Mouse (Mus musculus): ENCODE data around the gene Tert. TPM values are rescaled to one million over a fixed set of nuclear protein-coding genes. Genes with fewer than 3 reads are reported as not detected.

The Tert gene
- polyA plus RNA-seq, 1 experiment: 4.1 TPM

DNA sequence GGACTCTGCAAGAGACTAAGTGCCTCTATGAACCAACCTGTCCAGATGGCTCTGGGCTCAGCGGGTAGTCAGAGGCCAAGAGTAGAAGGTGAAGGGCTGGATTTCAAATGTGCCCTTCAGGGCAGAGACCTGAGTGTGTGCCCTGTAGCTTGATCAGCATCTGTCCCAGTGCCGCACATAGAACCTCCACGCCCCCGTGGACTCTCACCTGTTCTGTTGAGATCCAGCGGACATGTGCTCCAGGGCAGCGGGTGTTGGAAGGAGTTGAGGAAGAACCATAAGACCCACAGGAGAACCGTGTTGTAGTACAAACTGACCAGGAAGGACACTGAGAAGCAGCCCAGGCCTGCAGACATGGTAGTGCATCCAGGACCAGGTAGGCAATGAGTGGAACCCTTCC lies 48.5 kb downstream of the Tert start:
- H3K4me3 ChIP-seq (ENCODE audit: control insufficient read depth, low read depth, low read length): no peak overlapping the region
- no peaks in the 10 kb centered on the region for H3K36me3 ChIP-seq (ENCODE audit: control insufficient read depth, insufficient read depth, low read length)
- no peaks in the 10 kb centered on the region for H3K4me1 ChIP-seq (ENCODE audit: control insufficient read depth, insufficient read depth, low read length)
- H3K27ac ChIP-seq (ENCODE audit: control insufficient read depth, insufficient read depth, low read depth, low read length): no peak overlapping the region
- no peak for TF ChIP-seq POLR2A (IDR thresholded peaks at IDR 0.05; ENCODE audit: control insufficient read depth, low read depth, low read length)
- H3K27me3 ChIP-seq (ENCODE audit: control insufficient read depth, insufficient read depth, low read length): no peaks in the 10 kb centered on the region

DNA sequence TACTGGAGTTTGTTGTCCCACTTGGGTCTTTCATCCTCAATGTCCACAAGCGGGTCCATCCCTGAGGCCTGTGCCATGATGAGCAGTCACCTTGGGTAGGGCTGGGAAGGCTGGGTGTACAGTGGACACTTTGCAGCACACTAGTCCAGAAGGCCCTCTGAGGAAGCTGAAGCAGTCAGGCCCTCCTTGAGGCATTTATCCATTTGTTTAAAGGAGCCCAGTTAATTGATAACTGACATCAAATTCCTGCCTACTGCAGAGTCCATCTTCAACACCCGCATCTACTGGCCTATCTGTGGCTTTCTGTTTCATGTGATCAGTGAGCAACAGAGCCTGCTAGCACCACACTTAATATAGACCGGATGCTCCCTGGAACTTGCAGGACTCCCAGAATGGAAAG lies 51.1 kb downstream of the Tert start, which contains the start of gene Slc6a18:
TSS of gene Slc6a18 (minus strand) at position 171 of the 400 bp plus-strand sequence.
- Histone ChIP-seq H3K36me3 (ENCODE audit: control insufficient read depth, insufficient read depth, low read length) (no peaks in the 10 kb centered on the region), H3K4me3 (ENCODE audit: control insufficient read depth, low read depth, low read length) (no peak within 1 kb of the TSS), H3K27ac (ENCODE audit: control insufficient read depth, insufficient read depth, low read depth, low read length) (no peak within 1 kb of the TSS), H3K27me3 (ENCODE audit: control insufficient read depth, insufficient read depth, low read length) (no peaks in the 10 kb centered on the region), H3K4me1 (ENCODE audit: control insufficient read depth, insufficient read depth, low read length) (no peaks in the 10 kb centered on the region)
- TF ChIP-seq CTCF (IDR thresholded peaks at IDR 0.05; ENCODE audit: control insufficient read depth, insufficient read depth, insufficient replicate concordance, low read depth, low read length) (no peak), POLR2A (IDR thresholded peaks at IDR 0.05; ENCODE audit: control insufficient read depth, low read depth, low read length) (no peak)

DNA sequence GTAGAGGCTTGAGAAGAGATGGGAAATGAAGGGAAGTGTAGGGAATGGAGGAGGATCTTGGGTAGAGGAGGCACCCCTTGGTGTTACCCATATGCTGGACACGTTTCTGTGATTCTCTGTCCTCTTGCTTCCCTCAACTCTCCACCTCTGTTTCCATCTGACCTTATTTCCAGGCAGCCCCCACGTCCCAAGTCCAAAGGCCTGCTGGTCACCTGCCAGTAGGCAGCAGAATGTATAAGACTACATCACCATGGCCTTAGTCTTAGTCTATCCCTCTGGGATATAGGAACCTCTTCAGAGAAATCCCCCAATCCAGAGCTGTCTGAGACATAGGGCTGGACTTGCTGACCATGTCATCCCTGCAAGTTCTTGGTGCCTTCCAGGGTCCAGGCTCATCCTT lies 52.6 kb downstream of the Tert start:
- no peak overlapping the region for H3K4me3 ChIP-seq (ENCODE audit: control insufficient read depth, low read depth, low read length)
- TF ChIP-seq POLR2A (IDR thresholded peaks at IDR 0.05; ENCODE audit: control insufficient read depth, low read depth, low read length) (no peak), CTCF (IDR thresholded peaks at IDR 0.05; ENCODE audit: control insufficient read depth, insufficient read depth, insufficient replicate concordance, low read depth, low read length) (no peak)
- no peaks in the 10 kb centered on the region for H3K27me3 ChIP-seq (ENCODE audit: control insufficient read depth, insufficient read depth, low read length)
- no peaks in the 10 kb centered on the region for H3K4me1 ChIP-seq (ENCODE audit: control insufficient read depth, insufficient read depth, low read length)
- H3K27ac ChIP-seq (ENCODE audit: control insufficient read depth, insufficient read depth, low read depth, low read length): no peak overlapping the region
- H3K36me3 ChIP-seq (ENCODE audit: control insufficient read depth, insufficient read depth, low read length): no peaks in the 10 kb centered on the region

DNA sequence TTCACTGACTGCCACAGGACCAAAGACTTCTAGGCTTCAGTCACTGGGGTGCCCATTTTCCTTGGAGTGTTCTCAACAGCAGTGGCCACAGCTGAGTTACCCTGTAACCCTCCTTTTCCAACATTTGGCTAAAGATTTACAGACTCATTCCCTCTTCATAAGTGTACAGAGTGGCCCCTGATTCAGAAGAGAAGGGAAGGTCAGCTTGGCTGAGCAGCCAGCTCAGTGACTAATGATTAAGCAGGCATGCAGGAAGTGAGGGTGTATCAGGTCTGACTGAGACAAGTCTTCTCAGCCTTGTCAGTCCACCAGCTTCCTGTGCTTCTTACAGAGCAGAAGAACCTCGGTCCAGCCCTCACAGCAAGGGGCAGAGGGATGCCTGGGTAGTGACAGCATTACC lies 53.7 kb downstream of the Tert start:
- no peak overlapping the region for H3K4me3 ChIP-seq (ENCODE audit: control insufficient read depth, low read depth, low read length)
- TF ChIP-seq POLR2A (IDR thresholded peaks at IDR 0.05; ENCODE audit: control insufficient read depth, low read depth, low read length) (no peak), CTCF (IDR thresholded peaks at IDR 0.05; ENCODE audit: control insufficient read depth, insufficient read depth, insufficient replicate concordance, low read depth, low read length) (no peak)
- no peak overlapping the region for H3K27ac ChIP-seq (ENCODE audit: control insufficient read depth, insufficient read depth, low read depth, low read length)
- H3K27me3 ChIP-seq (ENCODE audit: control insufficient read depth, insufficient read depth, low read length): no peaks in the 10 kb centered on the region
- no peaks in the 10 kb centered on the region for H3K4me1 ChIP-seq (ENCODE audit: control insufficient read depth, insufficient read depth, low read length)
- H3K36me3 ChIP-seq (ENCODE audit: control insufficient read depth, insufficient read depth, low read length): no peaks in the 10 kb centered on the region

DNA sequence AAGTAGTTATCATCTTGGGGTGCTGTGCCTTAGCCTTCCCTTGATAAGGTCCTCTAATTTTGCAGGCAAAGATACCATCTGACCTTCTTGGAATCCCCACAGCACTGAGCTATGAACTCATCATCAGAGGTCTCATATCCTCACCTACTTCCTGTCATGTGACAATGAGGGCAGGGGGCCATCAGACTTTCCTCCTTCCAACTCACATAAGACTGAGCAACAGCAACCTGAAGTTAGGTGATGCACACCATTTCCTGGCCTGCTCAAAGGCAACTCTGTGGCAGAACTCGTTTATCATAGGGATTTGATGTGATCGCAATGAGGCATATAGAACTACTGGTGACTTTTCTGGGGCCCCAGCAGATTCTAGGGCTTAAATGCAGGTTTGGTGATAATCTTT lies 55.5 kb downstream of the Tert start:
- Histone ChIP-seq H3K27me3 (ENCODE audit: control insufficient read depth, insufficient read depth, low read length) (no peaks in the 10 kb centered on the region), H3K36me3 (ENCODE audit: control insufficient read depth, insufficient read depth, low read length) (no peaks in the 10 kb centered on the region), H3K27ac (ENCODE audit: control insufficient read depth, insufficient read depth, low read depth, low read length) (no peak overlapping the region), H3K4me3 (ENCODE audit: control insufficient read depth, low read depth, low read length) (no peak overlapping the region), H3K4me1 (ENCODE audit: control insufficient read depth, insufficient read depth, low read length) (no peaks in the 10 kb centered on the region)
- TF ChIP-seq CTCF (IDR thresholded peaks at IDR 0.05; ENCODE audit: control insufficient read depth, insufficient read depth, insufficient replicate concordance, low read depth, low read length) (no peak), POLR2A (IDR thresholded peaks at IDR 0.05; ENCODE audit: control insufficient read depth, low read depth, low read length) (no peak)

DNA sequence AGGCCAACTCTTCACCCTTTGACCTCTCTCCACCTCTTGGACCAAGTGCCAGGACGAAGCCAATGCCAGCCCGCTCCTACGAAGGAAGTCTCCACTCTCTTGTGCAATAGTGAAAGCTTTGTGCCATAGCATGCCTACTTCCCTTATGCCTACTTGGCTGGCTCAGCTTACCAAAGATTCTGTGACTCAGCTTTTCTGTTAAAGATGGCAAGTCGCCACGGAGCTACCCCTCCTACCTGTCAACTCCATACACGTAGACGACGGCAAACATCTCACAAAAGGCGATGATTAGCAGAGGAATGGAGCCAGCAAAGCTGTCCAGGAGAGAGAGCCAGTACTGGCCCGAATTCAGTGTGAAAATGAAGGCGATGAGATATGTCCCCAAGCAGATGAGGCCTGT lies 57.0 kb downstream of the Tert start:
- Histone ChIP-seq H3K36me3 (ENCODE audit: control insufficient read depth, insufficient read depth, low read length) (no peaks in the 10 kb centered on the region), H3K27me3 (ENCODE audit: control insufficient read depth, insufficient read depth, low read length) (no peaks in the 10 kb centered on the region), H3K27ac (ENCODE audit: control insufficient read depth, insufficient read depth, low read depth, low read length) (no peak overlapping the region), H3K4me1 (ENCODE audit: control insufficient read depth, insufficient read depth, low read length) (no peaks in the 10 kb centered on the region), H3K4me3 (ENCODE audit: control insufficient read depth, low read depth, low read length) (no peak overlapping the region)
- TF ChIP-seq CTCF (IDR thresholded peaks at IDR 0.05; ENCODE audit: control insufficient read depth, insufficient read depth, insufficient replicate concordance, low read depth, low read length) (no peak), POLR2A (IDR thresholded peaks at IDR 0.05; ENCODE audit: control insufficient read depth, low read depth, low read length) (no peak)

DNA sequence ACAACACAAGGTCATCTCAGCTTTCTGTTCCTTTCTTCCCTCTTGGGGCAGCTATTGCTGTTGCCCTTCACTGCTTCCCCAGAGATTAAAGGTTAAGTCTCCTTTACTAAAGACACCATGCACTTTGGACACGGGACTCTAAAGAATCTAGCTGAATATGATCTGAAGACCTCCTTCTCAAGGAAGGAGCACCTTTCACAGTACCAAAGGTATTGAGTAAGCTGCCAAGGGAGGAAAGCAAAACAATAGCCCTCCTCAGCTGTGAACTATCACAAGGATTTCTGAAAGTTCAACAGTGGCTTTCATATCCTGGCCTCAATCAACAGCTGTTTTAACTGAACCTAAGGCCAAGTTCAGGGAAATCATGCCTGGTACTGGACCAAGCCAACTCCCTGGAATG lies 57.7 kb downstream of the Tert start:
- Histone ChIP-seq H3K27ac (ENCODE audit: control insufficient read depth, insufficient read depth, low read depth, low read length) (no peak overlapping the region), H3K27me3 (ENCODE audit: control insufficient read depth, insufficient read depth, low read length) (no peaks in the 10 kb centered on the region), H3K4me1 (ENCODE audit: control insufficient read depth, insufficient read depth, low read length) (no peaks in the 10 kb centered on the region), H3K4me3 (ENCODE audit: control insufficient read depth, low read depth, low read length) (no peak overlapping the region), H3K36me3 (ENCODE audit: control insufficient read depth, insufficient read depth, low read length) (no peaks in the 10 kb centered on the region)
- TF ChIP-seq CTCF (IDR thresholded peaks at IDR 0.05; ENCODE audit: control insufficient read depth, insufficient read depth, insufficient replicate concordance, low read depth, low read length): no peak
- TF ChIP-seq POLR2A (IDR thresholded peaks at IDR 0.05; ENCODE audit: control insufficient read depth, low read depth, low read length): no peak

DNA sequence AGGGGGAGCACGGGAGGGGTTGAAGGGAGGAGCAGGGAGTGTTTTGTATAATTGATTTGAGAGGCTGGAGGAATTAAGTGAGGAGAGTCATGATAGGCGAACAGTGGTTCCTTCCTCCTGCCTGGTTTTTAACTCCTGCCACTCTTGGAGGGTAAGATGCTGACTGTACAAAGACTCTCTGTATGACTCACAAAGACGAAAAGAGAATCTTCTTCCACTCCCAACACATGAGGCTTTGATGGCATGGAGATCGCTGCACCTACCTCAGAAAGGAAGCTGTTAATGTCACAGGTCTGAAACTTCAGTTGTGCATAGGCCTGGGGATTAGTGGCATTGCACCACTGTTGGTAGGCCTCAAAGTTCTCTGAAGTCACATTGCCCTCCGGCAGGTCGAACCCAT lies 58.8 kb downstream of the Tert start:
- Histone ChIP-seq H3K27me3 (ENCODE audit: control insufficient read depth, insufficient read depth, low read length) (no peaks in the 10 kb centered on the region), H3K4me1 (ENCODE audit: control insufficient read depth, insufficient read depth, low read length) (no peaks in the 10 kb centered on the region), H3K27ac (ENCODE audit: control insufficient read depth, insufficient read depth, low read depth, low read length) (no peak overlapping the region), H3K36me3 (ENCODE audit: control insufficient read depth, insufficient read depth, low read length) (no peaks in the 10 kb centered on the region), H3K4me3 (ENCODE audit: control insufficient read depth, low read depth, low read length) (no peak overlapping the region)
- TF ChIP-seq POLR2A (IDR thresholded peaks at IDR 0.05; ENCODE audit: control insufficient read depth, low read depth, low read length) (no peak), CTCF (IDR thresholded peaks at IDR 0.05; ENCODE audit: control insufficient read depth, insufficient read depth, insufficient replicate concordance, low read depth, low read length) (no peak)
